Mouse (Mus musculus): ENCODE measurements around the gene C1qc.
A peak's percentile ranks its signal among the peaks of the same experiment; 100 is the strongest.

C1qc gene

GRCm38 (mm10) chr4:136895861-136896260, 3.0 kb upstream of the C1qc start:
- no peak for DNase-seq (ENCODE audit: low spot score)

- DNase-seq (ENCODE audit: low spot score), result no peak
Observed at GRCm38 (mm10) chr4:136894821-136895220, 2.0 kb upstream of the C1qc start.

- DNase-seq (ENCODE audit: low spot score), result no peak
Observed at GRCm38 (mm10) chr4:136893691-136894543, 1.1 kb upstream of the C1qc start.

GRCm38 (mm10) chr4:136892371-136892770, 494 bp downstream of the C1qc start:
- no peak for DNase-seq (ENCODE audit: low spot score)

GRCm38 (mm10) chr4:136891115-136891514, 1.8 kb downstream of the C1qc start:
- DNase-seq (ENCODE audit: low spot score), result no peak

GRCm38 (mm10) chr4:136889981-136890380, 2.9 kb downstream of the C1qc start:
- no peak for DNase-seq (ENCODE audit: low spot score)

- no peak for DNase-seq (ENCODE audit: low spot score)
Observed at GRCm38 (mm10) chr4:136887714-136888113, 5.2 kb downstream of the C1qc start.

GRCm38 (mm10) chr4:136886101-136886500, 6.8 kb downstream of the C1qc start, which contains the start of gene C1qb:
C1qb (minus strand) TSS chr4:136886187.
- DNase-seq (ENCODE audit: low spot score), result no peak

- DNase-seq (ENCODE audit: low spot score), result no peak
Observed at GRCm38 (mm10) chr4:136878601-136879000, 14.3 kb downstream of the C1qc start.

GRCm38 (mm10) chr4:136878171-136878570, 14.7 kb downstream of the C1qc start:
- no peak for DNase-seq (ENCODE audit: low spot score)

- peak; percentile 16 for DNase-seq (ENCODE audit: low spot score)
Observed at GRCm38 (mm10) chr4:136876971-136877370, 15.9 kb downstream of the C1qc start.

GRCm38 (mm10) chr4:136875012-136875411, 17.9 kb downstream of the C1qc start:
- DNase-seq (ENCODE audit: low spot score), result no peak

- no peak for DNase-seq (ENCODE audit: low spot score)
Observed at GRCm38 (mm10) chr4:136868371-136868770, 24.5 kb downstream of the C1qc start.

- DNase-seq (ENCODE audit: low spot score), result no peak
Observed at GRCm38 (mm10) chr4:136867690-136868345, 25.0 kb downstream of the C1qc start.

GRCm38 (mm10) chr4:136865531-136865930, 27.3 kb downstream of the C1qc start:
- no peak for DNase-seq (ENCODE audit: low spot score)

GRCm38 (mm10) chr4:136864751-136865470, 28.0 kb downstream of the C1qc start:
- no peak for DNase-seq (ENCODE audit: low spot score)

GRCm38 (mm10) chr4:136863517-136863916, 29.3 kb downstream of the C1qc start:
- no peak for DNase-seq (ENCODE audit: low spot score)

GRCm38 (mm10) chr4:136862411-136862810, 30.5 kb downstream of the C1qc start:
- no peak for DNase-seq (ENCODE audit: low spot score)

- DNase-seq (ENCODE audit: low spot score), result no peak
Observed at GRCm38 (mm10) chr4:136861806-136862205, 31.1 kb downstream of the C1qc start.

GRCm38 (mm10) chr4:136860022-136860421, 32.8 kb downstream of the C1qc start:
- DNase-seq (ENCODE audit: low spot score), result no peak

- DNase-seq (ENCODE audit: low spot score), result no peak
Observed at GRCm38 (mm10) chr4:136855081-136855480, 37.8 kb downstream of the C1qc start.

- no peak for DNase-seq (ENCODE audit: low spot score)
Observed at GRCm38 (mm10) chr4:136852989-136853388, 39.9 kb downstream of the C1qc start.

GRCm38 (mm10) chr4:136852119-136852518, 40.7 kb downstream of the C1qc start:
- DNase-seq (ENCODE audit: low spot score), result no peak
